Mouse (Mus musculus): ENCODE results near the gene Wdpcp.

DNA sequence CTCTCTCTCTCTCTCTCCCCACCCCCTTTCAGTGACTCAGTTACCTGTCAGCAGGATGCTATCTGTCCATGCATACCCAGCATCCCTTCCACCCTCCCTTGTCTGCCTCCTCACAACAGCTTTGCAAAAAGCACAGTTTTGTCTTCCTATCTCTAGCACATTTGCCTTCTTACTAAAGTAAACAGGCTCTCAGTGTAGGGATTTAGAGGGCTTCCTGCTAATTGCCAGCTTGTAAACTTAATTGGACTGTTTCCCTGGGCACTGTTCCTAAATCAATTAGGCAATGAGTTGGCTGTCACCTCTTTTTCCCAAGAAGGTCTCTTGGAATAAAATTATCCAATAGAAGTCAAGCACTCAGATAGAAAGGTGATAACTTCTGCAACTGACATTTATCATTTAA, 141.5 kb downstream of the Wdpcp start:
- no peak for TF ChIP-seq POLR2A (IDR thresholded peaks at IDR 0.05; ENCODE audit: low read depth, low read length)
- no peak for TF ChIP-seq CTCF (conservative IDR thresholded peaks at IDR 0.05; ENCODE audit: insufficient read depth, insufficient read length, low read depth, low read length)
